Mouse (Mus musculus) limb, embryonic 14.5 days (tissue): ENCODE measurements around the gene Pira2. TPM values are rescaled to one million over a fixed set of nuclear protein-coding genes. Genes with fewer than 3 reads are reported as not detected.
"Not testable (repeated sequence)": the region's sequence is repeated elsewhere in the genome, so short reads cannot be mapped to it uniquely, and the experiment has no call there.

Experiments used
- ATAC-seq: fragments of 200-750 bp; cut with Nextera tagmentation; 2 replicates; pipeline ENCODE4 v1.8.0; 2017; ENCODE audit warnings: low read depth, moderate number of reproducible peaks, moderate TSS enrichment; ENCODE audit not compliant: low FRiP score
- DNase-seq: peaks from one replicate; pipeline ENCODE4 v3.0.0-alpha.2; 2015; ENCODE audit warnings: low spot score
- H3K27ac ChIP-seq: fragments of 300-500 bp; sonication (generic); replicated peaks from 2 replicates; pipeline ENCODE4 v1.5.1; 2014; ENCODE audit warnings: low read depth, mild to moderate bottlenecking, low read length, moderate library complexity, mixed read lengths
- H3K27me3 ChIP-seq: fragments of 300-500 bp; sonication (generic); 2 replicates; pipeline ENCODE4 v1.6.1; 2014; ENCODE audit warnings: low read length, mixed read lengths; ENCODE audit not compliant: control insufficient read depth, insufficient read depth
- H3K36me3 ChIP-seq: fragments of 300-500 bp; sonication (generic); 2 replicates; pipeline ENCODE4 v1.6.1; 2014; ENCODE audit warnings: mild to moderate bottlenecking, low read length, moderate library complexity, mixed read lengths; ENCODE audit not compliant: control insufficient read depth, insufficient read depth
- H3K4me1 ChIP-seq: fragments of 300-500 bp; sonication (generic); 2 replicates; pipeline ENCODE4 v1.6.1; 2014; ENCODE audit warnings: antibody characterized with exemption, low read length, mixed read lengths; ENCODE audit not compliant: control insufficient read depth, insufficient read depth
- H3K4me2 ChIP-seq: fragments of 300-500 bp; sonication (generic); replicated peaks from 2 replicates; pipeline ENCODE4 v1.6.1; 2014; ENCODE audit warnings: low read depth, mild to moderate bottlenecking, low read length, moderate library complexity; ENCODE audit not compliant: severe bottlenecking
- H3K4me3 ChIP-seq: fragments of 300-500 bp; sonication (generic); replicated peaks from 2 replicates; pipeline ENCODE4 v1.5.1; 2014; ENCODE audit warnings: low read length
- H3K9ac ChIP-seq: fragments of 300-500 bp; sonication (generic); 2 replicates; pipeline ENCODE4 v1.6.1; 2014; ENCODE audit warnings: mild to moderate bottlenecking, low read depth, low read length, moderate library complexity; ENCODE audit not compliant: severe bottlenecking
- H3K9me3 ChIP-seq: fragments of 300-500 bp; sonication (generic); 2 replicates; pipeline ENCODE4 v1.6.1; 2016; ENCODE audit warnings: low read length; ENCODE audit not compliant: control insufficient read depth
- WGBS: fragments of 180-500 bp; shearing (Covaris S2); extraction: QIAGEN DNeasy Blood & Tissue Kit; methylation state at CpG from one replicate; pipeline ENCODE4 v1.1.7; 2014; 5-methylcytosine and 5-hydroxymethylcytosine counted together
- polyA plus RNA-seq, 2 experiments: library from polyadenylated mRNA; depleted of rRNA in 1 of 2; stranded (reverse) in 1 of 2; unstranded in 1 of 2; fragments of >200 nt; fragmentation: Nextera tagmentation in 1 of 2; extraction: Ambion mirVana in 1 of 2; gene quantifications; 2 replicates each; pipeline versions ENCODE4 v1.2.1 to v1.2.3; 2012 to 2014

Pira2 gene
- 0.09 and 0.22 TPM in 2 replicates for polyA plus RNA-seq (2012; rRNA removed)
- 0.12 and 0.32 TPM in 2 replicates for polyA plus RNA-seq (2014; fragmentation: Nextera tagmentation; extraction: Ambion mirVana)

GRCm38 (mm10) chr7:3844951-3845350, at the start of gene Pira2:
Gene Pira2 (minus strand): TSS chr7:3845051.
- H3K9ac ChIP-seq, H3K27me3 ChIP-seq, H3K4me3 ChIP-seq, H3K27ac ChIP-seq, H3K9me3 ChIP-seq, H3K4me2 ChIP-seq, ATAC-seq, H3K4me1 ChIP-seq, DNase-seq, H3K36me3 ChIP-seq: not testable (repeated sequence)
- no CpG with 5 or more reads among the region's 2 CpGs for WGBS

- not testable (repeated sequence) for ATAC-seq, H3K4me1 ChIP-seq, H3K27me3 ChIP-seq, H3K9ac ChIP-seq, H3K36me3 ChIP-seq, H3K4me3 ChIP-seq, H3K9me3 ChIP-seq, H3K4me2 ChIP-seq, H3K27ac ChIP-seq, DNase-seq
- no CpG with 5 or more reads among the region's 1 CpGs for WGBS
Observed at GRCm38 (mm10) chr7:3875032-3875431, 30.2 kb upstream of the Pira2 start.

GRCm38 (mm10) chr7:3837854-3838253, 7.0 kb downstream of the Pira2 start:
- not testable (repeated sequence) for H3K4me2 ChIP-seq, H3K9me3 ChIP-seq, H3K4me1 ChIP-seq, DNase-seq, H3K27me3 ChIP-seq, H3K4me3 ChIP-seq, H3K9ac ChIP-seq, H3K36me3 ChIP-seq, ATAC-seq, H3K27ac ChIP-seq
- no CpG with 5 or more reads among the region's 1 CpGs for WGBS

GRCm38 (mm10) chr7:3830633-3831032, 14.2 kb downstream of the Pira2 start:
- H3K9ac ChIP-seq, H3K4me2 ChIP-seq, H3K4me3 ChIP-seq, H3K4me1 ChIP-seq, H3K9me3 ChIP-seq, H3K27ac ChIP-seq, H3K27me3 ChIP-seq, DNase-seq, H3K36me3 ChIP-seq, ATAC-seq: not testable (repeated sequence)

GRCm38 (mm10) chr7:3825599-3825998, 19.3 kb downstream of the Pira2 start, which contains the start of gene Gm15448:
Gene Gm15448 (minus strand): TSS chr7:3825687.
- not testable (repeated sequence) for DNase-seq, H3K27me3 ChIP-seq, H3K36me3 ChIP-seq, H3K4me2 ChIP-seq, H3K9me3 ChIP-seq, H3K4me1 ChIP-seq, ATAC-seq, H3K27ac ChIP-seq, H3K4me3 ChIP-seq, H3K9ac ChIP-seq
- WGBS, result 58% methylated on average over 1 of the region's 3 CpGs

- not testable (repeated sequence) for H3K4me3 ChIP-seq, DNase-seq, ATAC-seq, H3K27me3 ChIP-seq, H3K9ac ChIP-seq, H3K4me1 ChIP-seq, H3K9me3 ChIP-seq, H3K4me2 ChIP-seq, H3K36me3 ChIP-seq, H3K27ac ChIP-seq
Observed at GRCm38 (mm10) chr7:3811912-3812311, 32.9 kb downstream of the Pira2 start.

GRCm38 (mm10) chr7:3802935-3803334, 41.9 kb downstream of the Pira2 start:
- WGBS, result 83% methylated on average over 4 of the region's 4 CpGs
- H3K4me3 ChIP-seq, H3K27ac ChIP-seq, H3K36me3 ChIP-seq, DNase-seq, ATAC-seq, H3K4me2 ChIP-seq, H3K4me1 ChIP-seq, H3K9ac ChIP-seq, H3K27me3 ChIP-seq, H3K9me3 ChIP-seq: not testable (repeated sequence)

- WGBS, result 71% methylated on average over 2 of the region's 3 CpGs
Observed at GRCm38 (mm10) chr7:3799940-3800339, 44.9 kb downstream of the Pira2 start.

More at GRCm38 (mm10) chr7:3799940-3800339, 44.9 kb downstream of the Pira2 start:
- not testable (repeated sequence) for H3K4me3 ChIP-seq, H3K27ac ChIP-seq, H3K36me3 ChIP-seq, ATAC-seq, H3K27me3 ChIP-seq, DNase-seq, H3K9ac ChIP-seq, H3K4me1 ChIP-seq, H3K9me3 ChIP-seq, H3K4me2 ChIP-seq
